Comparison of ENCODE assay signal across 29 mouse cellular contexts in genomic region chrX:114963543-114963942, GRCm38 (mm10). TPM values are rescaled to one million over a fixed set of nuclear protein-coding genes. Genes with fewer than 3 reads are reported as not detected.
"Had no signal": no experiment of that assay in that cellular context is flagged by ENCODE, and none has a peak within 500 bp of the region (broad histone marks: within the 10 kb centered on the region; RNA-seq: fewer than 3 reads in every experiment).

No protein-coding gene starts in this region.

- H3K9ac ChIP-seq: liver, embryonic 15.5 days; liver, postnatal 0 days; midbrain, embryonic 13.5 days; midbrain, embryonic 15.5 days; neural tube, embryonic 13.5 days; neural tube, embryonic 15.5 days had no signal

- H3K9me3 ChIP-seq: liver, embryonic 15.5 days; megakaryocyte, embryonic 14.5 days; midbrain, embryonic 13.5 days; midbrain, embryonic 15.5 days; neural tube, embryonic 13.5 days; neural tube, embryonic 15.5 days had no signal

- H3K4me3 ChIP-seq: liver, embryonic 15.5 days; megakaryocyte, embryonic 14.5 days; midbrain, embryonic 13.5 days; midbrain, embryonic 15.5 days; neural tube, embryonic 13.5 days; neural tube, embryonic 15.5 days had no signal

- H3K36me3 ChIP-seq: liver, embryonic 15.5 days; midbrain, embryonic 13.5 days; midbrain, embryonic 15.5 days; neural tube, embryonic 13.5 days; neural tube, embryonic 15.5 days had no signal

- H3K4me2 ChIP-seq: liver, embryonic 15.5 days; midbrain, embryonic 11.5 days; midbrain, embryonic 13.5 days; midbrain, embryonic 15.5 days; neural tube, embryonic 13.5 days; neural tube, embryonic 15.5 days had no signal

- ATAC-seq: liver, postnatal 0 days; midbrain, embryonic 13.5 days; midbrain, embryonic 15.5 days had no signal

- DNase-seq: liver, postnatal 0 days; lung, adult 2 months; lung, postnatal 10 days; lung, postnatal 36 days; retina, postnatal 1 day; right cerebral cortex, adult 18-20 months; right cerebral cortex, postnatal 25 days; right cerebral cortex, postnatal 4 days; spleen, adult 18-20 months; thymus, adult 18-20 months; thymus, postnatal 14 days; thymus, postnatal 36 days had no signal

- H3K4me1 ChIP-seq: liver, embryonic 15.5 days; megakaryocyte, embryonic 14.5 days; midbrain, embryonic 13.5 days; midbrain, embryonic 15.5 days; neural tube, embryonic 13.5 days; neural tube, embryonic 15.5 days had no signal

- H3K27me3 ChIP-seq: liver, embryonic 15.5 days; megakaryocyte, embryonic 14.5 days; midbrain, embryonic 13.5 days; midbrain, embryonic 15.5 days; neural tube, embryonic 13.5 days; neural tube, embryonic 15.5 days had no signal

- H3K27ac ChIP-seq: liver, embryonic 15.5 days; macrophage; midbrain, embryonic 13.5 days; midbrain, embryonic 15.5 days; neural tube, embryonic 13.5 days; neural tube, embryonic 15.5 days had no signal

RNA-seq across cellular contexts. Expression of gene Ube2dnl2, which starts 56.2 kb away (rescaled TPM):
- total RNA-seq: megakaryocyte progenitor cell, adult 5-6 weeks; midbrain, postnatal 0 days; monocyte, adult 5-6 weeks had no signal
- polyA plus RNA-seq: liver, embryonic 15.5 days; liver, postnatal 0 days; lung, adult 2 months; lung, embryonic 16.5 days; macrophage; midbrain, embryonic 11.5 days; midbrain, embryonic 13.5 days; midbrain, embryonic 15.5 days; midbrain, postnatal 0 days; neural tube, embryonic 11.5 days; neural tube, embryonic 13.5 days; neural tube, embryonic 15.5 days; small intestine, adult 2 months; stomach, embryonic 14.5 days; stomach, embryonic 16.5 days; thymus, postnatal 0 days had no signal

RNA-seq across cellular contexts. Expression of gene Ube2dnl1, which starts 58.7 kb away (rescaled TPM):
- total RNA-seq: megakaryocyte progenitor cell, adult 5-6 weeks; midbrain, postnatal 0 days; monocyte, adult 5-6 weeks had no signal
- polyA plus RNA-seq: liver, embryonic 15.5 days; liver, postnatal 0 days; lung, adult 2 months; lung, embryonic 16.5 days; macrophage; midbrain, embryonic 11.5 days; midbrain, embryonic 13.5 days; midbrain, embryonic 15.5 days; midbrain, postnatal 0 days; neural tube, embryonic 11.5 days; neural tube, embryonic 13.5 days; neural tube, embryonic 15.5 days; small intestine, adult 2 months; stomach, embryonic 14.5 days; stomach, embryonic 16.5 days; thymus, postnatal 0 days had no signal
